Mouse (Mus musculus): Measurements from ENCODE around the gene Gm3404.

GRCm38 (mm10) chr5:146567054-146567453, 41.5 kb downstream of the Gm3404 start:
- no peak; the same call in 1 of the 2 replicates for TF ChIP-seq CTCF (IDR thresholded peaks at IDR 0.05; ENCODE audit: extremely low read depth, insufficient read depth, insufficient read length, insufficient replicate concordance)
- no peak for TF ChIP-seq POLR2A (IDR thresholded peaks at IDR 0.05; ENCODE audit: low read depth, low read length)
